Mouse (Mus musculus) lung, postnatal 0 days (tissue): ENCODE results near the gene Ly6g6c.

Experiments
- CTCF ChIP-seq: IDR thresholded peaks from 2 replicates; pipeline ENCODE4 v1.5.1; 2016; ENCODE audit warnings: antibody characterized with exemption, mild to moderate bottlenecking
- EP300 ChIP-seq: IDR thresholded peaks from 2 replicates; pipeline ENCODE4 v1.6.1; 2016; ENCODE audit warnings: antibody characterized with exemption, mild to moderate bottlenecking, control low read depth

- TF ChIP-seq CTCF (no peak), EP300 (no peak)
Measured at GRCm38 (mm10) chr17:35027277-35028068, 37.7 kb upstream of the Ly6g6c start, which contains the start of gene Sapcd1.
